Mouse (Mus musculus) liver, embryonic 16.5 days (tissue): ENCODE measurements around the gene Rab5if. TPM values are rescaled to one million over a fixed set of nuclear protein-coding genes. Genes with fewer than 3 reads are reported as not detected.

Source experiments
- ATAC-seq: fragments of 200-750 bp; cut with Nextera tagmentation; 2 replicates; pipeline ENCODE4 v1.8.0; 2017; ENCODE audit warnings: low read depth, mild to moderate bottlenecking, moderate number of reproducible peaks, moderate library complexity
- H3K27ac ChIP-seq: fragments of 300-500 bp; sonication (generic); 2 replicates; pipeline ENCODE4 v1.5.1; 2014; ENCODE audit warnings: mild to moderate bottlenecking, low read length
- H3K27me3 ChIP-seq: fragments of 300-500 bp; sonication (generic); 2 replicates; pipeline ENCODE4 v1.6.1; 2014; ENCODE audit warnings: low read depth, low read length, mixed read lengths; ENCODE audit not compliant: control insufficient read depth, insufficient read depth
- H3K36me3 ChIP-seq: fragments of 300-500 bp; sonication (generic); 2 replicates; pipeline ENCODE4 v1.6.1; 2014; ENCODE audit warnings: mild to moderate bottlenecking; ENCODE audit not compliant: control insufficient read depth, insufficient read depth
- H3K4me1 ChIP-seq: fragments of 300-500 bp; sonication (generic); 2 replicates; pipeline ENCODE4 v1.6.1; 2014; ENCODE audit warnings: low read depth, low read length, mixed read lengths; ENCODE audit not compliant: control insufficient read depth
- H3K4me2 ChIP-seq: fragments of 300-500 bp; sonication (generic); 2 replicates; pipeline ENCODE4 v1.6.1; 2014; ENCODE audit warnings: low read depth, low read length, mixed read lengths
- H3K4me3 ChIP-seq: fragments of 300-500 bp; sonication (generic); 2 replicates; pipeline ENCODE4 v1.5.1; 2014; ENCODE audit warnings: low read depth, mild to moderate bottlenecking, low read length
- H3K9ac ChIP-seq: fragments of 300-500 bp; sonication (generic); 2 replicates; pipeline ENCODE4 v1.6.1; 2014; ENCODE audit warnings: low read depth, low read length
- H3K9me3 ChIP-seq: fragments of 300-500 bp; sonication (generic); replicated peaks from 2 replicates; pipeline ENCODE4 v1.6.1; 2016; ENCODE audit warnings: low read length; ENCODE audit not compliant: control insufficient read depth
- WGBS: fragments of 180-500 bp; shearing (Covaris S2); extraction: QIAGEN DNeasy Blood & Tissue Kit; methylation state at CpG from one replicate; pipeline ENCODE4 v1.1.7; 2014; ENCODE audit not compliant: insufficient replicate concordance; 5-methylcytosine and 5-hydroxymethylcytosine counted together
- polyA plus RNA-seq: library from polyadenylated mRNA; unstranded; fragments of >200 nt; fragmentation: Nextera tagmentation; extraction: Ambion mirVana; gene quantifications from 2 replicates; pipeline ENCODE4 v1.2.1, GENCODE M21; 2015

The Rab5if gene
- polyA plus RNA-seq, 1 experiment from 2014 or later, result 112 TPM

- Histone ChIP-seq H3K4me1 (peaks cover 43% of the 10 kb centered on the region), H3K9ac (peak overlapping the region; percentile 35), H3K4me3 (no peak overlapping the region), H3K27me3 (no peaks in the 10 kb centered on the region), H3K4me2 (no peak overlapping the region), H3K27ac (peak overlapping the region; percentile 52), H3K36me3 (no peaks in the 10 kb centered on the region; the same call in 1 of the 2 replicates), H3K9me3 (no peaks in the 10 kb centered on the region)
- WGBS, result 72% methylated on average over 5 of the region's 5 CpGs
- ATAC-seq, result no peak
Measured at GRCm38 (mm10) chr2:156923057-156923456, 60.1 kb downstream of the Rab5if start.

Other genes with a start within 250 kb of the Rab5if start
- gene Dlgap4, start 249.4 kb upstream of the Rab5if start, polyA plus RNA-seq, result 9.9 and 10.1 TPM in 2 replicates
- 43.0 and 56.1 TPM in 2 replicates for gene Myl9, start 87.7 kb upstream of the Rab5if start, polyA plus RNA-seq
- 5.1 and 5.4 TPM in 2 replicates for gene Tgif2, start 23.1 kb upstream of the Rab5if start, polyA plus RNA-seq
- gene 4930518I15Rik, start 5.2 kb upstream of the Rab5if start, polyA plus RNA-seq, result 2.1 and 2.6 TPM in 2 replicates
- 1.5 and 1.7 TPM in 2 replicates for gene Sla2, start 24.1 kb downstream of the Rab5if start, polyA plus RNA-seq
- gene Ndrg3, start 128.9 kb downstream of the Rab5if start, polyA plus RNA-seq, result 30.8 and 32.6 TPM in 2 replicates
- gene Dsn1, start 144.0 kb downstream of the Rab5if start, polyA plus RNA-seq, result 26.7 and 28.0 TPM in 2 replicates
- 1.4 and 1.8 TPM in 2 replicates for gene Soga1, start 216.1 kb downstream of the Rab5if start, polyA plus RNA-seq
- not detected in 2 replicates for gene Tldc2, start 223.9 kb downstream of the Rab5if start, polyA plus RNA-seq